Mouse (Mus musculus): Measurements from ENCODE around the gene Cfl1.

DNA sequence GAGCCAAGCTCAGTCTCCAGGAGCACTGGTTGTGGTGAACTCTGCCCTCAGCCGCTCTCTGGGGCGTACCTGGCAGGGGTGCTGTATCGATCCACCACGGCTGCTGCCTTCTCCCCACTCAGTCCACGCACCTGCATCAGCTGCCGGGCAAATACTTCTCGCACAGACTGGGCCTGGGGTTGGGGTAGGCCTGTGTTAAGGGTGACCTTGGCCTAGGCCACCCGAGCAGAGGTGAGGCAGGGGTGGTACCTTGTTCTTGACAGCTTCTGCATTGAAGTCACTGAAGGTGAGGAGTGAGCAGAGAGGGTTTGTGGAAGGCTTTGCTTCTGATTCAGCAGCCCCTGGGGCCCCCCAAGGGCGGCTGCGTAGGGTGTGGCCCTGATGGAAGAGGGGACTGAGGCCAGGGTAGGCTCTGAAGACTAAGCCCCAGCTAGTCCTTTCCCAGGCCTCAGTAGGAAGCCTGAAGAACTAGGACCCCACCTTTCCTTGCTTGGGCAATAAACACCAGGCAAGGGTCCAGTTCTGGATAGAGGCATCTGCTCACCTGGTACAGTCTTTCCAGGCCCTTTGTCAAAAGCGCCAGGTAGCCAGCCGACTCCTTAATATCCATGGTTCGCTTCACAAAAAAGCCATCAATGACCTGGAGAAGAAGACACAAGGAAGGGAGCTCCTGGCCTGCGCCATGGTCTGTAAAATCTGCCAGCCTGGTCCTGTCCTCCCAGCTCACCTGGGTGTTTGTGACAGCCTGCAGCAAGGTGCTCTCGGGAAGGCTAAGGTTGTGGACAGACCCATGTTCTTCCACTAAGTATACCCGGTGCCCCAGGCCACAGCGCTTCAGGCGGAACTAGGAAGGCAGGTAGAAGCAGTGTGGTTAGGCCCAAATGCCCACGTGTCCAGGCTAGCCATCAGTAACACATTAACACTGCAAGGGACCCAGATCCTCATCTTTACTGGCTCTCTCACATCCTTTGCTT lies 6.6 kb upstream of the Cfl1 start:
- no peak for TF ChIP-seq E2F4 (IDR thresholded peaks at IDR 0.05; ENCODE audit: insufficient replicate concordance, low read depth, low read length)
- TF ChIP-seq NELFE (IDR thresholded peaks at IDR 0.05; ENCODE audit: low read depth, low read length) = no peak
- TF ChIP-seq CTCF (conservative IDR thresholded peaks at IDR 0.05 in 1 of 2, IDR thresholded peaks at IDR 0.05 in 1 of 2; ENCODE audit: low read depth in 2 of 2, low read length in 2 of 2) = no peak
- TF ChIP-seq PAX5 (IDR thresholded peaks at IDR 0.05; ENCODE audit: low read length) = no peak
